Mouse (Mus musculus): Measurements from ENCODE around the gene Pycr1.

DNA sequence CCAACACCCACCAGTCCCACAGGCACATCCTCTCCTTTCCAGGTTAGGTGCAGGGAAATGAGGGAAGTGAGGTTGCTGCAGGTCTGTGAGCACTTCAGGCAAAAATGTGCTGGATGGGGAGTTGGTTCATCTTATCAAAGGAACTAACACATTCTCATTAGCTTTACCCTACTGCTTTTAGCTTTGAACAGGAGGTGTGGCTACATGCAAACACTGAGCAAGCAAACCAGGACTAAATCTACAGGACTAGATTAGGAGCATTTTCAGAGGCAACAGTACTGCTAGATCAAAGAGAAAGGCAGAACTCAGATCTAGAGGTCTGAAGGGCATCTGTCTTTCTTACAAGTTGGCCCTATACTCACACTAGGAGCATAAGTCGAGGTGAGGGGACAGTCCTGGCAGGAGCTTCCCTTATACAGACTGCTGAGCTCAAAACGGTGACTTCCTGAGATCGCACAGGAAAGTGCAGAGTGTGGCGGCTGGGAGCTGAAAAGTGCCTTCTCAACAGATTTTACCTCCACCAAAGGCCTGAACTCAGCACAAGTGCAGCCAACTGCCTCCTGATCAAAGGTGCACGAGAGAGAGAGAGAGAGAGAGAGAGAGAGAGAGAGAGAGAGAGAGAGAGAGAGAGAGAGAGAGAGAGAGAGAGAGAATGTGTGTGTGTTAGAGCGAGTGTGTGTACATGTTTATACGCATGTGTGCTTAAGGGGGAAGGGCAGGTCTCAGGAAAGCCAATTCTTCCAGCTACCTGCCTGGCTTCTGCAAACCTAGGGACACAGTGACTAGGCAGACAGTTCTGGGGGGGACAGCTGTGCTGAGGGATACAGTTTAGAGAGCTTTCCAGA, 12.5 kb downstream of the Pycr1 start:
- TF ChIP-seq CTCF (IDR thresholded peaks at IDR 0.05; ENCODE audit: borderline replicate concordance, insufficient read depth, low read length) (no peak), POLR2A (IDR thresholded peaks at IDR 0.05; ENCODE audit: low read depth, low read length) (no peak)

Measured in embryonic fibroblast, embryonic 13.5 days (primary cell).